Mouse (Mus musculus) Muller cell, postnatal 12 days (primary cell): ENCODE data around the gene Zkscan3.
"Not testable (repeated sequence)": the region's sequence is repeated elsewhere in the genome, so short reads cannot be mapped to it uniquely, and the experiment has no call there.

Experiments used
- DNase-seq: peaks from one replicate; pipeline ENCODE4 v3.0.0-alpha.2; 2015; ENCODE audit errors: inconsistent ontology term

Zkscan3 gene

GRCm38 (mm10) chr13:21397486-21397885 lies 5.1 kb downstream of the Zkscan3 start:
- no peak for DNase-seq

- DNase-seq: not testable (repeated sequence)
These were observed 6.5 kb downstream of the Zkscan3 start for GRCm38 (mm10) chr13:21396048-21396447.

- no peak for DNase-seq
These were observed 6.9 kb downstream of the Zkscan3 start for GRCm38 (mm10) chr13:21395623-21396022.

GRCm38 (mm10) chr13:21395211-21395610 lies 7.3 kb downstream of the Zkscan3 start:
- no peak for DNase-seq

- no peak for DNase-seq
These were observed 24.8 kb downstream of the Zkscan3 start for GRCm38 (mm10) chr13:21377773-21378172.

GRCm38 (mm10) chr13:21372700-21373099 lies 29.9 kb downstream of the Zkscan3 start:
- DNase-seq: no peak

- DNase-seq: no peak
These were observed 35.9 kb downstream of the Zkscan3 start for GRCm38 (mm10) chr13:21366635-21367034.

- no peak for DNase-seq
These were observed 38.8 kb downstream of the Zkscan3 start for GRCm38 (mm10) chr13:21363719-21364118.

- peak; percentile 94 for DNase-seq
These were observed 39.8 kb downstream of the Zkscan3 start, which contains the start of gene Zscan12 for GRCm38 (mm10) chr13:21362621-21363248. Gene Zscan12, plus strand, starts transcription at chr13:21362820.

- DNase-seq: no peak
These were observed 52.0 kb downstream of the Zkscan3 start for GRCm38 (mm10) chr13:21350593-21350992.

- DNase-seq: no peak
These were observed 55.9 kb downstream of the Zkscan3 start, which contains the start of gene Olfr1367 for GRCm38 (mm10) chr13:21346610-21347009. Gene Olfr1367, plus strand, starts transcription at chr13:21346910.
